In the genomic region with DNA sequence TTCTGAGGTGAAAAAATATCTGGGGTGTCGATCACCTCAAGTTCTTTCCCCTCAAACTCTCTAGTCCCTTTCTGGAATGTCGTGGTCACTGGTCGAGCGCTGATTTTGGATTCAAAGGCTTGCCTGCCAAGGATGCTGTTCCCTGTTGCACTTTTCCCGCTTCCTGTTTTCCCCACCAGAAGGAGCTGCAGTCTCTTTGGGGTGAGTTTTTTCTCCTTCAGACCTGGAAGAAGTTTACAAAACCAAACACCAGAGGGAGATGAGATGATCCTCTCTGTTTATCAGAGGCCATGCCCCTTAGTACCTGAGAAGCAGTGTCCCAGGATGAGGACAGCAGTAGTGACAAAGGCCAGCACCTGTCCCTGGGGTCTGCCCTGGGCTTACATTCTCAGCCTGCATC, we compare ENCODE assay signal across 17 mouse cellular contexts. TPM values are rescaled to one million over a fixed set of nuclear protein-coding genes. Genes with fewer than 3 reads are reported as not detected.
DNase-seq lines count a peak whose midpoint lies in the region; ATAC-seq lines count a peak whose summit lies in the region.
"Had no signal": no experiment of that assay in that cellular context is flagged by ENCODE, and none has a peak within 500 bp of the region (broad histone marks: within the 10 kb centered on the region; RNA-seq: fewer than 3 reads in every experiment).

No protein-coding gene starts in this region.

- H3K27me3 ChIP-seq in intestine, embryonic 14.5 days (replicated peaks; ENCODE audit: control insufficient read depth, insufficient read depth, low read length): no peaks in the 10 kb centered on the region
- H3K27me3 ChIP-seq in intestine, embryonic 16.5 days (replicated peaks; ENCODE audit: control insufficient read depth, insufficient read depth, low read length): no peaks in the 10 kb centered on the region
- H3K27me3 ChIP-seq in lung, embryonic 15.5 days: no peaks in the 10 kb centered on the region
- no peaks in the 10 kb centered on the region for H3K27me3 ChIP-seq in stomach, embryonic 16.5 days (ENCODE audit: control insufficient read depth, insufficient read depth, low read length)
- H3K27me3 ChIP-seq: hindbrain, embryonic 13.5 days; limb, embryonic 12.5 days had no signal

- H3K9me3 ChIP-seq in intestine, embryonic 14.5 days (ENCODE audit: control insufficient read depth, low read length): no peaks in the 10 kb centered on the region
- H3K9me3 ChIP-seq in intestine, embryonic 16.5 days (ENCODE audit: control insufficient read depth, low read length): no peaks in the 10 kb centered on the region
- no peaks in the 10 kb centered on the region for H3K9me3 ChIP-seq in lung, embryonic 15.5 days
- no peaks in the 10 kb centered on the region for H3K9me3 ChIP-seq in stomach, embryonic 16.5 days (replicated peaks; ENCODE audit: control insufficient read depth, low read length)
- H3K9me3 ChIP-seq: embryonic facial prominence, embryonic 10.5 days; hindbrain, embryonic 13.5 days; limb, embryonic 12.5 days had no signal

- no peaks in the 10 kb centered on the region for H3K36me3 ChIP-seq in intestine, embryonic 14.5 days (ENCODE audit: control insufficient read depth, insufficient read depth, low read length)
- H3K36me3 ChIP-seq in intestine, embryonic 16.5 days (ENCODE audit: control insufficient read depth, insufficient read depth, low read length): no peaks in the 10 kb centered on the region
- no peaks in the 10 kb centered on the region for H3K36me3 ChIP-seq in lung, embryonic 15.5 days
- H3K36me3 ChIP-seq in stomach, embryonic 16.5 days (ENCODE audit: control insufficient read depth, insufficient read depth, low read length): no peaks in the 10 kb centered on the region
- H3K36me3 ChIP-seq: embryonic facial prominence, embryonic 10.5 days; hindbrain, embryonic 13.5 days; limb, embryonic 12.5 days had no signal

- no peak overlapping the region for H3K9ac ChIP-seq in intestine, embryonic 14.5 days (ENCODE audit: low read length)
- no peak overlapping the region for H3K9ac ChIP-seq in intestine, embryonic 16.5 days (ENCODE audit: low read depth, low read length)
- no peak overlapping the region for H3K9ac ChIP-seq in lung, embryonic 15.5 days
- no peak overlapping the region for H3K9ac ChIP-seq in stomach, embryonic 16.5 days (ENCODE audit: low read length)
- H3K9ac ChIP-seq: forebrain, postnatal 0 days; hindbrain, embryonic 13.5 days; limb, embryonic 12.5 days; lung, embryonic 14.5 days had no signal

- no peak overlapping the region for H3K4me3 ChIP-seq in intestine, embryonic 14.5 days (ENCODE audit: low read depth, low read length)
- no peak overlapping the region for H3K4me3 ChIP-seq in intestine, embryonic 16.5 days (ENCODE audit: low read length)
- H3K4me3 ChIP-seq in lung, embryonic 15.5 days: no peak overlapping the region
- H3K4me3 ChIP-seq in stomach, embryonic 16.5 days (replicated peaks; ENCODE audit: low read length): no peak overlapping the region
- H3K4me3 ChIP-seq: embryonic facial prominence, embryonic 10.5 days; hindbrain, embryonic 13.5 days; limb, embryonic 12.5 days had no signal

- ATAC-seq in CD4-positive, CD25-positive, alpha-beta regulatory T cell, adult 4 months: no peak
- ATAC-seq in intestine, embryonic 14.5 days (replicated peaks; ENCODE audit: low FRiP score, low TSS enrichment, low read depth): no peak
- no peak for ATAC-seq in intestine, embryonic 16.5 days
- ATAC-seq in lung, embryonic 15.5 days (ENCODE audit: borderline replicate concordance, extremely low read depth, low FRiP score, low TSS enrichment): no peak
- no peak for ATAC-seq in stomach, embryonic 16.5 days (ENCODE audit: insufficient read depth, low FRiP score)
- ATAC-seq: forebrain, postnatal 0 days had no signal

- 65% methylated on average over 5 of the region's 5 CpGs for WGBS in intestine, embryonic 14.5 days
- 72% methylated on average over 5 of the region's 5 CpGs for WGBS in intestine, embryonic 16.5 days
- WGBS in lung, embryonic 15.5 days: 57% methylated on average over 5 of the region's 5 CpGs
- 69% methylated on average over 5 of the region's 5 CpGs for WGBS in stomach, embryonic 16.5 days

- H3K4me2 ChIP-seq in intestine, embryonic 14.5 days (ENCODE audit: low read length): no peak overlapping the region
- H3K4me2 ChIP-seq in intestine, embryonic 16.5 days (ENCODE audit: low read depth, low read length): no peak overlapping the region
- no peak overlapping the region for H3K4me2 ChIP-seq in lung, embryonic 15.5 days
- no peak overlapping the region for H3K4me2 ChIP-seq in stomach, embryonic 16.5 days (ENCODE audit: low read depth, low read length)
- H3K4me2 ChIP-seq: hindbrain, embryonic 13.5 days; limb, embryonic 12.5 days; lung, embryonic 14.5 days had no signal

- no peaks in the 10 kb centered on the region; the same call in 1 of the 2 replicates for H3K4me1 ChIP-seq in intestine, embryonic 14.5 days (replicated peaks; ENCODE audit: control insufficient read depth, insufficient read depth, low read length)
- no peaks in the 10 kb centered on the region for H3K4me1 ChIP-seq in intestine, embryonic 16.5 days (ENCODE audit: control insufficient read depth, insufficient read depth, low read length)
- H3K4me1 ChIP-seq in lung, embryonic 15.5 days: peaks cover 3% of the 10 kb centered on the region; the same call in 1 of the 2 replicates
- H3K4me1 ChIP-seq in stomach, embryonic 16.5 days (ENCODE audit: control insufficient read depth, insufficient read depth, low read length): no peaks in the 10 kb centered on the region; the same call in 1 of the 2 replicates
- H3K4me1 ChIP-seq: hindbrain, embryonic 13.5 days; limb, embryonic 12.5 days had no signal

- H3K27ac ChIP-seq in intestine, embryonic 14.5 days (ENCODE audit: low read depth): no peak overlapping the region
- H3K27ac ChIP-seq in intestine, embryonic 16.5 days (ENCODE audit: low read length): no peak overlapping the region
- peak overlapping the region; percentile 79; the same call in 1 of the 2 replicates for H3K27ac ChIP-seq in lung, embryonic 15.5 days
- H3K27ac ChIP-seq in stomach, embryonic 16.5 days (ENCODE audit: low read length): 0 out of 2 replicates have a peak overlapping the region, but pooled peaks have one; percentile 15
- H3K27ac ChIP-seq: embryonic facial prominence, embryonic 10.5 days; hindbrain, embryonic 13.5 days; limb, embryonic 12.5 days had no signal

- DNase-seq in CD4-positive, CD25-positive, alpha-beta regulatory T cell, adult 2 months (ENCODE audit: low read depth, low spot score): peak; percentile 45
- peak; percentile 43 for DNase-seq in intestine, embryonic 14.5 days (ENCODE audit: low spot score)
- no peak for DNase-seq in lung, postnatal 36 days
- no peak for DNase-seq in thymus, postnatal 10 days (ENCODE audit: low spot score in 2 of 2)
- DNase-seq: cerebellum, postnatal 25 days; forebrain, postnatal 0 days; gastrocnemius, postnatal 36 days; kidney, postnatal 4 days; lung, embryonic 14.5 days; thymus, adult 18-20 months had no signal

RNA-seq across cellular contexts. Expression of a gene that starts 5.4 kb away (rescaled TPM):
- 1,000 to 10,000 TPM; 1,247 to 1,551 TPM for polyA plus RNA-seq in CD4-positive, CD25-positive, alpha-beta regulatory T cell, adult 4 months (2017; shearing (Covaris generic))
- 22.8 and 24.3 TPM in 2 replicates for polyA plus RNA-seq in intestine, embryonic 14.5 days (2014; fragmentation: Nextera tagmentation; extraction: Ambion mirVana)
- 19.7 and 21.1 TPM in 2 replicates for polyA plus RNA-seq in intestine, embryonic 16.5 days (2015; fragmentation: Nextera tagmentation; extraction: Ambion mirVana)
- 41.3 and 48.5 TPM in 2 replicates for polyA plus RNA-seq in lung, embryonic 15.5 days (2015; fragmentation: Nextera tagmentation; extraction: Ambion mirVana)
- polyA plus RNA-seq in stomach, embryonic 16.5 days (2015; fragmentation: Nextera tagmentation; extraction: Ambion mirVana): 22.2 and 22.5 TPM in 2 replicates

RNA-seq across cellular contexts. Expression of a gene that starts 15.8 kb away (rescaled TPM):
- 10 to 100 TPM; 62.5 to 69.5 TPM for polyA plus RNA-seq in CD4-positive, CD25-positive, alpha-beta regulatory T cell, adult 4 months (2017; shearing (Covaris generic))
- 1.4 and 4.9 TPM in 2 replicates for polyA plus RNA-seq in intestine, embryonic 14.5 days (2014; fragmentation: Nextera tagmentation; extraction: Ambion mirVana)
- 3.2 and 9.2 TPM in 2 replicates for polyA plus RNA-seq in intestine, embryonic 16.5 days (2015; fragmentation: Nextera tagmentation; extraction: Ambion mirVana)
- 3.4 and 4.2 TPM in 2 replicates for polyA plus RNA-seq in lung, embryonic 15.5 days (2015; fragmentation: Nextera tagmentation; extraction: Ambion mirVana)
- polyA plus RNA-seq in stomach, embryonic 16.5 days (2015; fragmentation: Nextera tagmentation; extraction: Ambion mirVana): 2.5 and 3.2 TPM in 2 replicates
- polyA plus RNA-seq: embryonic facial prominence, embryonic 10.5 days; forebrain, postnatal 0 days; hindbrain, embryonic 13.5 days had no signal

RNA-seq across cellular contexts. Expression of a gene that starts 15.8 kb away (rescaled TPM):
- 100 to 1,000 TPM; 600 to 617 TPM for polyA plus RNA-seq in CD4-positive, CD25-positive, alpha-beta regulatory T cell, adult 4 months (2017; shearing (Covaris generic))
- polyA plus RNA-seq in intestine, embryonic 14.5 days (2014; fragmentation: Nextera tagmentation; extraction: Ambion mirVana): 0.14 and 0.16 TPM in 2 replicates
- 0.28 and 0.34 TPM in 2 replicates for polyA plus RNA-seq in intestine, embryonic 16.5 days (2015; fragmentation: Nextera tagmentation; extraction: Ambion mirVana)
- polyA plus RNA-seq in lung, embryonic 15.5 days (2015; fragmentation: Nextera tagmentation; extraction: Ambion mirVana): 0.29 TPM in 1 of 2 replicates, not detected in the other
- 0.14 TPM in 1 of 2 replicates, not detected in the other for polyA plus RNA-seq in stomach, embryonic 16.5 days (2015; fragmentation: Nextera tagmentation; extraction: Ambion mirVana)
- polyA plus RNA-seq: embryonic facial prominence, embryonic 10.5 days; forebrain, postnatal 0 days; hindbrain, embryonic 13.5 days; limb, embryonic 12.5 days; lung, embryonic 14.5 days had no signal

RNA-seq across cellular contexts. Expression of a gene that starts 18.3 kb away (rescaled TPM):
- polyA plus RNA-seq in CD4-positive, CD25-positive, alpha-beta regulatory T cell, adult 4 months (2017; shearing (Covaris generic)): 1,000 to 10,000 TPM; 1,771 to 1,850 TPM
- polyA plus RNA-seq in intestine, embryonic 14.5 days (2014; fragmentation: Nextera tagmentation; extraction: Ambion mirVana): 18.3 and 19.1 TPM in 2 replicates
- polyA plus RNA-seq in intestine, embryonic 16.5 days (2015; fragmentation: Nextera tagmentation; extraction: Ambion mirVana): 21.2 and 23.2 TPM in 2 replicates
- 45.0 and 46.6 TPM in 2 replicates for polyA plus RNA-seq in lung, embryonic 15.5 days (2015; fragmentation: Nextera tagmentation; extraction: Ambion mirVana)
- 19.3 and 22.2 TPM in 2 replicates for polyA plus RNA-seq in stomach, embryonic 16.5 days (2015; fragmentation: Nextera tagmentation; extraction: Ambion mirVana)

RNA-seq across cellular contexts. Expression of a gene that starts 26.7 kb away (rescaled TPM):
- polyA plus RNA-seq in CD4-positive, CD25-positive, alpha-beta regulatory T cell, adult 4 months (2017; shearing (Covaris generic)): 100 to 1,000 TPM; 302 to 342 TPM
- polyA plus RNA-seq in intestine, embryonic 14.5 days (2014; fragmentation: Nextera tagmentation; extraction: Ambion mirVana): 14.1 and 15.9 TPM in 2 replicates
- 15.9 and 16.5 TPM in 2 replicates for polyA plus RNA-seq in intestine, embryonic 16.5 days (2015; fragmentation: Nextera tagmentation; extraction: Ambion mirVana)
- 16.1 and 16.2 TPM in 2 replicates for polyA plus RNA-seq in lung, embryonic 15.5 days (2015; fragmentation: Nextera tagmentation; extraction: Ambion mirVana)
- polyA plus RNA-seq in stomach, embryonic 16.5 days (2015; fragmentation: Nextera tagmentation; extraction: Ambion mirVana): 8.9 and 9.8 TPM in 2 replicates

Comparison
In these comparisons a context has a peak if more than half of its experiments do, and no peak if none do; other contexts are left out.
1. DNase-seq: peak in CD4-positive, CD25-positive, alpha-beta regulatory T cell, adult 2 months (single experiment) and intestine, embryonic 14.5 days (single experiment); none in lung, postnatal 36 days (single experiment) and thymus, postnatal 10 days (0 of 2).
2. H3K27ac ChIP-seq: peak in lung, embryonic 15.5 days (single experiment) and stomach, embryonic 16.5 days (single experiment); none in intestine, embryonic 14.5 days (single experiment) and intestine, embryonic 16.5 days (single experiment).
3. RNA of a gene that starts 5.4 kb away (polyA plus RNA-seq): 1,247 to 1,551 TPM in CD4-positive, CD25-positive, alpha-beta regulatory T cell, adult 4 months; 41.3 to 48.5 TPM in lung, embryonic 15.5 days, 22.8 to 24.3 TPM in intestine, embryonic 14.5 days, 22.2 to 22.5 TPM in stomach, embryonic 16.5 days and 19.7 to 21.1 TPM in intestine, embryonic 16.5 days; every median in the first group is over 10 times any median in the second.
4. RNA of a gene that starts 15.8 kb away (polyA plus RNA-seq): 600 to 617 TPM in CD4-positive, CD25-positive, alpha-beta regulatory T cell, adult 4 months; 0.28 to 0.34 TPM in intestine, embryonic 16.5 days, 0.14 TPM in stomach, embryonic 16.5 days, 0.14 to 0.16 TPM in intestine, embryonic 14.5 days and 0.29 TPM in lung, embryonic 15.5 days; every median in the first group is over 100 times any median in the second.